Mouse (Mus musculus) MN1 (cell line): ENCODE results near the gene Syt16.

ENCODE experiments used
- DNase-seq: peaks from one replicate; pipeline ENCODE4 v3.0.0-alpha.2; 2016; ENCODE audit warnings: low spot score

Syt16 gene

DNA sequence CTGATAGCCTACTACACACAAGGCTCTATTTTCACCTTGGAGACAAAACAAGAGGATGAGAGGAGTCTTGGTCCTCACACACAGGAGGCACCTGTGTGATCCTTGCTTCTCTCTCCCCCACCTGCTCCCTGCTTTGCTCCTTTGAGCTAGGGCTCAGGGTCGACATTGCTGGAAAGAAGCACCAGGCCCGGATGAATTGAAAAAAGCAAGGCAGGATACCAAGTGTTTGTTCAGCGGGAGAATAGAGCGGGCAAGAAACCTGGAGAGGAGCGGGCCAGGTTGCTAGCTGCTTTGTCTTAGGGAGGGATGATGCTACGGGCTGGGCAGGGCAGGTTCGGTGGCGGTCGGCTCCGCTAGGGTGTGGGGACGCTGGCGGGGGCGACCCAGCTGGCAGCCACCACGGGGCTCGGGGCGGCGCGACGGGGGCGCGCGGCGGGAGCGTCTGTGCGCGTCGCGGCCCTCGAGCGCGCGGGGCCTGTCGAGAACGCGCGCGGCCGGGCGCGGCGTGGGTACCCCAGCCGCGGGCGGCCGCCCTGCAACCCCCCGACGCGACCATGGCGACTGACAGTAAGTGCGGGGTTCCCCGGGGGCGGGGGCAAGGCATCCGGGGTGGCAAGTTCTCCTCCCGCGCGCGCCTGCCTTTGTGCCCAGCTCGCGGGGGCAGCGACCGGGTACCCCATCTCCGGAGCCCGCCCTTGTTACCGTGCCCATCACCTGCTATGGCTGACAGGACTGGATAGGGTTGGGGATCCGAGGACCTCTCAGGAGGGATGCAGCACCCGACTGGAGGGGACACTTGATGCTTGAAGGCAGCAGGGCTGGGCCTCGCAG is at the start of gene Syt16:
TSS of gene Syt16 (plus strand) at position 365 of the 831 bp plus-strand sequence.
- DNase-seq: no peak

DNA sequence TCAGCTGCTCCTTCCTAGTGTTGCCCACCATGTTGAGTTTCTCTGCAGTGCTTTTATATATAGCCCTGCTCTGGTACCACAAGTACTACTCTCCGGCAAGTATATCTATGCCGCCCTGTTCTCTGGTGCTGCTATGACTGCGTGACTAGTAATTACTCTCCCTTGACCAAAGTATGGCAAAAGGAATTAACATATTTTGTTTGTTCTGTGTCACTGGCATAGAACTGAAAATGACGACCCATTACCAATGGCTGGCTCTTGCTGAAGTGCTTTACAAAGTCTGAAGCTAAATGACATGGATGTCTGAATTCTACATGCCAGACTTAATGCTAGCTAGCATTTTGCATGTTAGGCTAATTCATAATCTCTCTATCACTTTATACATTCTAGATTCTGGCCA is 49.0 kb upstream of the Syt16 start:
- DNase-seq: no peak

- DNase-seq: no peak
Observed at GRCm38 (mm10) chr12:73949318-73950058, 48.0 kb upstream of the Syt16 start.

- no peak for DNase-seq
Observed at GRCm38 (mm10) chr12:73952879-73953278, 44.6 kb upstream of the Syt16 start.

DNA sequence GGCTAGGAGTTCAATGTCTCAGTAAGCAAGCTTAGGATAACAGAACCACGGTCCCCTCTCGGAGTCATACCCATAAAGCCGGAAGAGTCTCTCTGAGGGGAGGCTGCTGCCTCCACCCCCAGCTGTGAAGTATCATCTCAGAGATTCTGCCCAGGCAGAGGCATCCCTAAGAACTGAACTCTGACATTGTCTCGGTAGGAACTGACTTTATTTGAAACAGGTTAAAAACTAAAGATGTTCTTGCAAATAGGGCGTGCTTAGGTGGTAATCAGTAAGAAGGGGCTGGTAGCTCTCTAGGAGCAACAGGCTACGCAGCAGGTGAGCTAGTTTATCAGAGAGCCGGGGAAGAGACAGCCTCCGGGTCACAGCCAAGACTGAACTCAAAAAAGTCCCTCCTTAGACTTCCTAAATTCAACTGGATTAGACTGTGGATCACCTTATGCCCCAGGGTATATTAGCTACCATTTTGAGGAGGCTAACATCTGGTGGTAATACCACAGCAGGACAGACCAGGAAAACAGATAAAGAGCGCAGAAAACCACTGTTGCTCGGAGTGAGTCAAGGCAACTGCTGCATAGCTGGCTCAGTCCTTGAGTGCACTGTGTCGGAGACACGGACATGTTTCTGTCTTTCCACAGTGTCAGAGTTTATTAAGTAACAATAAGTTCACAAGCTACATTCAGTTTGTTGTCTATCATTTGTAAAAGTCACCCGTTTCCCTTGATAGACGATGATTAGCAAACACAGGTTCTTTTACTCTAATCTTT is 43.9 kb upstream of the Syt16 start:
- DNase-seq: no peak

- no peak for DNase-seq
Observed at GRCm38 (mm10) chr12:73954785-73955184, 42.7 kb upstream of the Syt16 start.

DNA sequence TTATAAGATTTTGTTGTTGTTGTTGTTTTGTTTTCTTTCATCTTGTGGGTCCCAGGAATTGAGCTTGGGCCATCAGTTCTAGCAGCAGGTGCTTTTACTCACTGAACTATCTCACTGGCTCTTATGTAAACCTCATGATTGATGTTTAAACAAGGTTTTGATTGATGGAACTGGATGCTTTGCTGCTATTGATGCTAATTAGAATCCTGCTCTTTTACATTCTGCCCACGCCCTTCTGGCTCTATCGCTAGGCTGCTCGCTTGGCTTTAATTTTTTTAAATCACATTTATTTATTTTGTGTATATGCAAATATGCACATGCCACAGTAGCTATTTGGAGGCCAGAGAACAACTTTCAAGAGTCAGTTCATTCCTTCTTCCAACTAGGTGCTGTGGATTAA is 39.8 kb upstream of the Syt16 start:
- DNase-seq: no peak

- DNase-seq: no peak
Observed at GRCm38 (mm10) chr12:73958830-73959229, 38.6 kb upstream of the Syt16 start.

- DNase-seq: peak; percentile 99
Observed at GRCm38 (mm10) chr12:73964291-73965281, 32.9 kb upstream of the Syt16 start, which contains the start of gene Snapc1. TSS of gene Snapc1 (plus strand) at chr12:73964481.

DNA sequence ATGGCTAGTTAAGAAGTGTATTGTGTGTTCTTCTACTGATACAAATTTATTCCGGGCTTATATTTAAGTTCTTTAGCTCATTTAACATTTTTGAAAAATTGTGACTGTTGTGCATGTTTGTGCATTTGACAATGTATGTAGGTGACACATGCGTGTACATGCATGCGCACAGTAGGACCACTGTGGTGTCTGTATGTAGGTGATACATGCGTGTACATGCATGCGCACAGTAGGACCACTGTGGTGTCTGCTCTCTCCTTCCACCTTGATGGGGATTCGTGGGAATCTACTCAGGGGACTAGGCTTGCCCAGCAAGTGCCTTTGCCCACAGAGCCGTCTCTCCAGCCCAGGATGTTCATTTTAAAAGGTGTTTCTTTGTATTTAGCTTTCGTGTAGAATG is 28.3 kb upstream of the Syt16 start:
- DNase-seq: no peak

DNA sequence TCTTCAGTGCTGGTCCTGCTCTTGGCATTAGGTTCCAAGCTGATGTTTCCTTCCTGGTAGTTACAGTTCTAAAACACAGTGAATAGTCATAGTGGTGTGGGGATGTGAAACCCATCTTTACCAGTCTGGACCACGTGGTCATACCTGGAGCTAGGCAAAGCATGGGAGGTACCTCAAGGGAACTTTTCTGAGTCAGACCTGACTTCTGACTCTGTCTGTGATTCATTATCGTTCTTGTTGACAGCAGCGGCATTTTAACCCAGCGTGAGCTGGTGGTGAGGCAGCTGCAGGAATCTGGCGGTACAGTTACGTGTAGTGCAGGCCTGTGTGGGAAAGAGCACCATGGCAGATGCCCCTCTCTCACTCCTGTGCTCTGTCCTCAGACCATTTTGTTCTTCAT is 22.9 kb upstream of the Syt16 start:
- no peak for DNase-seq

GRCm38 (mm10) chr12:73978144-73978543 is 19.3 kb upstream of the Syt16 start:
- no peak for DNase-seq

GRCm38 (mm10) chr12:73979667-73980066 is 17.8 kb upstream of the Syt16 start:
- DNase-seq: no peak

- peak; percentile 97 for DNase-seq
Observed at GRCm38 (mm10) chr12:73982533-73982932, 14.9 kb upstream of the Syt16 start.

GRCm38 (mm10) chr12:73986299-73986698 is 11.2 kb upstream of the Syt16 start:
- DNase-seq: peak; percentile 45

GRCm38 (mm10) chr12:73988393-73989008 is 9.0 kb upstream of the Syt16 start:
- DNase-seq: no peak

DNA sequence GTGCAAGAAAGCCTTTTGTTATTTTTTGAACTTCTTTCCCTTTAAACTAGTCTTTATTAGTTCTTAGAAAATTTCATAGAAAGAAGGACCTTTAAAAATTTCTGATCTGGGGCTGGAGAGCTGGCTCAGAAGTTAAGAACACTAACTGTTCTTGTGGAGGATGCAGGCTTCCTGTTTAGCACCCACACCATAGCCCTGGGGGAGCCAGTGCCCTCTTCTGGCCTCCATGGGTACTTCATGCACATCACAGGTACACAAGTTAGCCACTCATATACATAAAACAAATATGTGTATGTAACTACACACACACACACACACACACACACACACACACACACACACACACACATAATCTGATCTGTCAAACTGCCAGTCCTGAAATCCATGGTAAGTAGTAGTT is 7.9 kb upstream of the Syt16 start:
- no peak for DNase-seq

DNA sequence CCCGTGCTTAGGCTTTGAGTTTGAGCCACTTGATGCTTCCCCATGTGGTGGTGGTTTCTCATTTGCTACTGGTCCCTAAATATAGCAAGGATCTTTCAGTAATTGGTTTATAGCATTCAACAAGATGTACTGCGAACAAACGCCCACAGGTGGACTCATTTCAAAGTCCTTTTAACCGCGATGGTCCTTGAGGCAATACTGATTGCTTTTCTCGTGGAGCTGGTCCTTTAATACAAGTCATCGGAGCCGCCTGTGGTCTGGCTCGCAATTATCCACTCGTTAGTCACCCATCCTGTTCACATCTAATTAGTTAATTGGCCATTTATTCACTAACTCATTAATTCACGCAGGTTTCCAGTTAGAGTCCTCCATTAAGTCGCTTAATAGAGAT is 560 bp upstream of the Syt16 start:
- no peak for DNase-seq

DNA sequence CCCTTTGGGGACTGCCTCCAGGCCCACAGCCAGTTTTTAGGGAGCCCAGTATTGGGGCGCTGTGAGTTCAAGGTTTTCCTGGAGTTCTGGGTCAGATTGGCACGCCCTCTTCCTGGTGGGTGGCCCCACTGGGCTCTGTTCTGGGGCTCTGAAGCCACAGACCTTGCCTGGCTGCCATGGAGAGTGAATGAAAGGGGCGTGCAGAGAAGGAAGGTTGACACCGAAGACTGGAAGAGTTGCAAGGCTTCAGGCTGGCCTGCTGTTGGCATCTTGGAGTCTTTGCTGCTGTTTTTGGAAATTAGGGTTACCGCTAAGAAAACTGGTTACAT is 631 bp downstream of the Syt16 start:
- no peak for DNase-seq

- no peak for DNase-seq
Observed at GRCm38 (mm10) chr12:74002449-74002848, 5.0 kb downstream of the Syt16 start.

DNA sequence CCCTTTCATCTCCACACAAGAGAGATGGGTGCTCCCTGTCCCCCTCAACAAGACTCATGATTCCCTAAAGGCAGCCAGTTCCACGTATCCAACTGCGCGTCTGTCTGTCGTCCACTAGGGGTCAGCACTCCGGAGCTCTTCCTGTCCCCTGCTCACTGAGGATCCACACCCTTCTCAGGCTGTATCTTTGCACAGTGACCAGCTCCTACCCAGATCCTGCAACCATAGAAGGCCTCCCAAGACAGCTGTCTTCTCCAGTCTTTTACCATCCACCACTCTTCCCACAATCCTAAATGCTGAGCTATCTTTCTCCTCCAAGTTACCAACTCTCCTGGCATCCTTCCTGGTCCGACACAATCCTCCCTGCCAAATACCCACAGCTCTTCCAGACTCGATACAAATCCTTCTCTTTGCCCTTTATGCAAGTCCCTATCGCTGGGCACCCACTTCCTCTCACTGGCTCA is 12.0 kb downstream of the Syt16 start:
- DNase-seq: peak; percentile 52
